Mouse (Mus musculus) lung, postnatal 14 days (tissue): Measurements from ENCODE around the gene Faap100.
A peak's percentile ranks its signal among the peaks of the same experiment; 100 is the strongest.
"Not testable (repeated sequence)": the region's sequence is repeated elsewhere in the genome, so short reads cannot be mapped to it uniquely, and the experiment has no call there.

Experiments
- DNase-seq: peaks from one replicate; pipeline ENCODE4 v3.0.0; 2021

The Faap100 gene

DNA sequence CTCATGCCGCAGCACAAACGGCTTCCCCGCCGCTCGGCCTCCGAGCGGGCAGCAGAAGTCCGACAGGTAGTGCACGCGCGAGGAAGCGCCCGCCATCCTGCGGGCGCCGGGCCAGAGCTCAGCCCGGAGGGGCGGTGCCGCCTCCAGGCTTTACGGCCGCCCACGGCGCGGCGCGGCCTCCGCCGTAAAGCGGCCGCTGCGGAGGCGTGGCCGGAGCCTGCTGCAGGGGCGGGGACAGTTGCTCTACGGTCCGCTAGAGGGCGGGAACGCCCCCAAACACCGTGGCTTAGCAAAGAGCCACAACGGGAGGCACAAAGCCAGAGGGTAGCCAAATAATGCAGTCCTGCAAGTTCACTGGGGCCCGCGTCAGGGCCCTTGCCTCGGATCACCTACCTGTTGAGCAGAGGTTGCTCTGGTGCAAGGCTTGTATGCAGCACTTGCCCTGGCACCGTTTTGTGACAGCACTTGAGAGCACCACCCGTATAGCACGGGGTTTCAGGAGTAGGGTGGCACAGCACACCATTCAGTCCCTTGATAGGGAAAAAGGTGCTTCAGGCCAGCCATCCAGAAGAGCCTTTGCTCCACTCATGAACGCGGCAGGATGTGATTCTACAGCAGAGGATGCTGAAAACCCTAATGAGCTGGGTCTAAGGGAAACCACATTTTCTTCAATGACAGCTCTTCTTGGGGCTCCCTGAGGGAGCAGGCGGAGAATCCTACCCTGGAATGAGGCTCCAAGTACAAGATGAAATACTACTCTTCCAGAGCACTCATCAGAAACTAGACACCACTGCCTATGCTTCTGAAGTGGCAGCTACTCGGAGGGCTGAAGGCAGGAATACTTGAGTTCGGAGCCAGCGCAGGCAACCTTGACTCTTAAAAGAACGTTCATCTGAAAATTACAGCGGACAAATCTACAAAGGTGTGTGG is at the start of gene Faap100:
Faap100 (minus strand) TSS at position 154 of the 930 bp plus-strand sequence.
- peak; percentile 91 for DNase-seq

DNA sequence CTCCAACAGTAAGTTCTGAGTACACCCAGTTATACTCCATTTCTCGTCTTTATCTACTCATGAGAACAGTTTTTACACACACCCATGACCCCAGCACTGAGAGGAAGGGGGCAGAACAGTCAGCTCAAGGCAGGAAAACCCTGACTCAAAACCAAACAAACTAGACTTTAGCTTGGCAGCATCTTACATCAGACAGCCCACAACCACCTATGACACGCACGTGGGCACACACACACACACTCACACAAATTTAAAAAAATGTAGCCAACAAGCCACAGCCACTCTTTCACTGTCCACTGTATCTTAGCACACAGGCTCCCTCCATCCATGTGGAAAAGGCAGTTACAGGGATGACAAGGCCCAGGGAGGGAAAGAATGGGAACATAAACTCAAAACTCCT is 48.2 kb upstream of the Faap100 start:
- no peak for DNase-seq

DNA sequence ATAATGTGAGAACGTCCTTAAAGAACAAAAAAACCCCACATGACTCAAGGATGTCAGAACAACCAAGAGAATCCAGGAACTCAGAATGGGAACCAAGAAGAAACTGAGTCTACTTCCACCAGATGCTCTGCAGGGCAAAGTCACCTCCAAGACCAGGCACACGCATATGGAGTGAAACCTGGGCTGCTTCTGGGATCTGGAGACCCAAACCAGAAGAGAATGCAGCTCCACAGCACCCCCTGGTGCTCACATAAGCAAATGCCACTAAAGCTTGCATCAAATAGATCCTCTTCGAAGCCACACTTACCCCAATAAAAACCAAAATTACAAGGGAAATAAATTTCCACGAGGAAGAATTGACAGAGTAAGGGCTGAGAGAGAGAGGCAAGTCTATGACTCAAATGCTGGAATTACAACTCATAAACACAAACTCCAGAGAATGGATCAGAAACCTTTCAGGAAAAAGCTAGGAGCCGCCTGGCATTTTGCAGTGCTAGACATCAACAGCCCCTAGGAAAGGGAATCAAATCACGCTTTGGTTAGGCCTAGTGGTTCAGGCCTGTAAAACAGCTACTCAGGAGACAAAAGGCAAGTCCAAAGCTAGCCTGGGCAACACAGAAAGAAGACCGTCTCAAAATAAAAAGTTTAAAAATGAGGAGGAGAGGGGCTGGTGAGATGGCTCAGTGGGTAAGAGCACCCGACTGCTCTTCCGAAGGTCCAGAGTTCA is 45.2 kb upstream of the Faap100 start:
- peak; percentile 64 for DNase-seq

DNA sequence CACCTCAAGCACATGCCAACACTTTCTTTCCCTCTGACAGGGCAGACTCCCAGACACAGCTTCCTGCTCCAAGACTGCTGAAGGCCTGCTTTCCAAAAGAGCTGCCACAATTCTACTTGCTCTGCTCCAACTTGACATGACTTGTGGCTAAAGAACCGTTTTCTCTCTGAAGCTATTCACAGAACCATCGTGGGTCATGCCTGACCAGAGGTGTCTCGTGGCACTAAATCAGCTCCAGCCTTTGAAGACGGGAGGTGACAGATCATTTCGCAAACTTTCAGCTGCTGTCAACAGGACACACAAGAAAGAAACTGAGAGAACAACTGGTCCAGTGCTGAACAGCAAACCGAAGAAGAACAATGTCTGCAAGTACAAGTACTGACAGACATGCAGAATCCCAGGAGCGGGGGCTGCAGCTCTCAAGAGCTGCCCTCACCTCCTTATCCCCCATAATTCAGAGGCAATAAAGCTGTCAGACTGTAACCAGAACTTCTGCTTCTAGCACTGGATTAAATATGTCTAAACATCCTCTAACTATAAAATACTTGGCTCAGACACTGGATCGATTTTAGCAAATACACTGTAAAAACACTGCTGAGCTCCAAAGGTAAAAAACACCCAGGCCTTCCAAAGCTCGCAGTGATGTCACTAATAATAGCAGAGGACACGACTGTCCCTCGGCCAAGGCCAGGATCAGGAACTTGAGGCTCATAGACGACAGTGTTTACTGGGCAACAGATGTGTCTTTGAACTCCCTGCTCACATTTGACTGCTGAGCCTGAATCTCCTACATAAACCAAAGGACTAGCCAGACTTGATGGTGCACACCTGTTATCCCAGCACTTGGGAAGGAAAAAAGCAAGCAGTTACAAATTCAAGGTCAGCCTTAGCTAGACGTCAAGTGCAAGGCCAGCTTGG is 44.3 kb upstream of the Faap100 start:
- no peak for DNase-seq

DNA sequence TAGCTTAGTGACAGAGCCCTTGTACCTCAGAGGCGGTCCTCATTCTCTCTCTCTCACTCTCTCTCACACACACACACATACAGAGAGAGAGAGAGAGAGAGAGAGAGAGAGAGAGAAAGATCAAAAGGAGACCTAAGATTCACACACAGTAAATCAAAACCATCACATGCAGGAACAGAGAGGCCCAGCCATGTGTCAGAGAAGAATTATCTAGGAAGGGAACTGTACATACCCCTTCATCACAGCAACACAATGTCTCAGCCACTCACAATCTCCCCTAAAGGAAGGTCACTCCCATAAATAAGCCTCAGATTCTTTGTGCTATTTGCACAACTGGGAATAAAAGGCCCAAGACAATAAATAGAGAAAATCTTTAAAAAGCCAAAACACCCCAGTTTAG is 40.0 kb upstream of the Faap100 start:
- DNase-seq: no peak

DNA sequence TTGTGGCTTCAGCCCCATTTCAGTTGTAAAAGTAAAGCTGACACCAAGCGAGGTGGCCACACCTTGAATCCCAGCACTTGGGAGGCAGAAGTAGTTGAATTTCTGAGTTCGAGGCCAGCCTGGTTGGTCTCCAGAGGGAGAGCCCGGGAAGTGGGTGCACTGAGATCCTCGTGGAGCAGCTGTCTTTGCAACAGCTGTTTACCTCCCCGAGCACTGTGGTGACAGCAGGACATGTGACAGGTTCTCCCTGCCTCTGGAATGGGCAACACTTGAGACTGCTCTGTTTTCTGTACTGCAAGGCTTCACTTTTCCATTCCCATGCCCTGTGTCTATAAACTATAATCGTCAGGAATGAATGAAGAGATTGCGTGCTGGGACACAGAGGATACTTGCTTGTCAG is 39.3 kb upstream of the Faap100 start:
- no peak for DNase-seq

DNA sequence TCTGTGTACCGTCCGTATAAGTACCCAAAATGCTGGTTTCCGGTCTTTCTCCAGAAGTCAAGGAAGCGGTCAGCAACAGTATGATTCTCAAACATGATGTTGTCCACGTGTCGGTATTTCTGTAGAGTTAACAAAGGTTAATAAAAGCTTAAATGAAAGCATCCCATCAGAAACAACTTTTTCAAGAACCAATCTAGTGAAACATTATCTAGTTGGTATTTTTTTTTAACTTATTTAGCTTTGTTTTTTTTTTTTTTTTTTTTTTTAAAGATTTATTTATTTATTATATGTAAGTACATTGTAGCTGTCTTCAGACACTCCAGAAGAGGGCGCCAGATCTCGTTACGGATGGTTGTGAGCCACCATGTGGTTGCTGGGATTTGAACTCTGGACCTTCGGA is 35.1 kb upstream of the Faap100 start:
- not testable (repeated sequence) for DNase-seq

DNA sequence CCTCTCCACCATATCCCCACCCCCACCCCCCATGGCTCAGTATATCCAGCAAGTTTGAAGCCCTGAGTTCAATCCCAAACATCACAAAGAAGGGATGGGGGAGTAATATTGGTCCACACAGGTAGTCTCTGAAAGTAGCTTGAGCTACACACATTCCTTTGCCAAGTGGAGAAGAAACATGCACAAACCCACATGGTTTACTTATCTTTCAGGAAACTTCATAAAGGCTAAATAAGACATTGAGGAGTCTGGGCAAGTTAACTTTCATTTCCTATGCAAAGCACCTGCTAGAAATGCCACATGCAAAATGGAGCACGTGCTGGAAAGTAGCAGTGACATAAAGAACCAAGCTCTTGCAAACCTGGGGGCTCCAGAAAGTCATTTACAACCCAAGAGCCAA is 27.9 kb upstream of the Faap100 start:
- DNase-seq: no peak

DNA sequence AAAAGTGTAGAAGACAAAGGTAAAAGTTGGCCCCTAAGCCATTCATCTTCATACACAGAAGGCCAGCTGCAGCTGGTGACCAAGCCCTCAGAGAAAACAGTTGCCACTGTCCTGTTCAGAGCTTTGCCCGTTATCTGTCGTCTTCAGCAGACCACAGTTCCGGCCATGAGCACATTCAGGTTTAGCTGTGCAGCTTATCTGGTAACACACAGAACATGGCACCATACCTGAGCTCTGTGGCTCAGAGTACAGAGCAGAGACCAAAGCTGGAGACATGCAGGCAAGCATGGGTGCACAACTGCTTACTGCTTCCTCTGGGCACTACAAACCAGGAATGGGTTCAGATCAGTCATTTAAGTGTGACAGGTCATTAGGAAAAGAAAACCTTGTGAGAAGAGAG is 27.3 kb upstream of the Faap100 start:
- no peak for DNase-seq

DNA sequence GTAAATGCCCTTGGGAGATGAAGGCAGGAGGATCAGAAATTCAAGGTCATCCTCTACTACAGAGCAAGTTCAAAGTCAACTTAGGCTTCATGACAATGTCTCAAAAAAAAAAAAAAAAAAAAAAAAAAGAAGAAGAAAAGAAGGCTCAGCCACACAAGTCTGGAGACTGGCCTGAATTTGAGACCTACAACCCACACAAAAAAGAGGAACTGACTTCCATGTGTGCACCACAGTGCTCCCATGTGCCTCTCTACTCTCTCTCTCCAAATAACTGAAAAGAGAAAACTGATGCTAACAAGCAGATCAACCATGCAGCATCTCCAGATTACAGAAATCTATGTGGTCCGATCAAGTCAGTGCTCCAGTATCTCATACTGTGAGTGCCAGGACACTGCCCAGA is 26.2 kb upstream of the Faap100 start:
- no peak for DNase-seq

DNA sequence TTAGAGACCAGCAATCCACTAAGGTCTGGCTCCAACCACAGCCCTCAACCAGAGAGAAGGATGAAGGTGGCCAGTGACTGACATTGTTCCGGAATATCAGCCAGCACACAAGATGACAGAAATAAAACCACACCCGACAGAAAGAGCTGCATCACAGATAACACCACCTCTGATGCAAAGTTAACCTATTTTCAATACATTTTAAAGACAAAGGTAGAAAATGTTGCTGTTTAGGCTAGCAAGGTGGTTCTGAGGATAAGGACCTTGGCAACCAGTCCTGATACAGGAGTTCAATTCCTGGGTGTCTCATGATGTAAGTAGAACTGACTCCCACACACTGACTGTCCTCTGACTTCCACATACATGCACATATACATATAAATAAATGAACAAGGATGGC is 20.8 kb upstream of the Faap100 start:
- DNase-seq: no peak

DNA sequence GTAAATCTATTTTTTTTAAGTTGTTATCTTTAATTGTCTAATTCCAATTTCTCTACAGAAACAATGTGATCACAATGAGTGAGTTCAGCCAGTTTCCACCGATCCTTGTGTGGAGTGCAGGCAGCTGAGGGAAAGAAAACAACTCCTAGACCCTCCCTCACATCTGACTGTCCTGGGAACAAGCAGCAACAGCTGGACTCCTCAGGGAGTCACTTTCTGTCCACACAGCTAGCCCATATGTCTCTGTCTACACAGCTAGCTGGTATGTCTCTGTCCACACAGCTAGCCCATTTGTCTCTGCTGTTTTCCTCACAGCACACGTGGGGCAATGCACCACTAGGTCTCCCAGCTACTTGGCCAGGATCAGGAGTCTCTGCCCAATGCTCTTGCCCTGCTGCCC is 19.0 kb upstream of the Faap100 start:
- no peak for DNase-seq

DNA sequence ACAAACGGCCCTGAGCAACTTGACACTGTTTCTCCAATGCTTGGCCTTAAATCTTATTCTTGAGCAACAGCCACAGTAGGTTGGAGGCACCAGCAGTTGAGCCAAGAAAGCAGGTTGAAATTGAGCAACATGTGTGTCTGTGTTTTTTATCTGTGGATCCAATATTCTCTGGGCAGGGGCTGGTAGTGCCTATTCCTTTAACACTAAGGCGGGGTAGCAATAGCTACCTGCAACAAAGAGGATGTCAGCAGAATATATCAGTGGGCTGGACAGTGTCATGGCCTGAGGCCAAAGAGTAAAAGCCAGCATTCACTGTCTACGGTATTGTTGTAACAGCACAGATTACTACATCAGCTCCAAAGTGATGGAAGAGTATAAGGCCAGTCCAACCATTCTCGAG is 17.1 kb upstream of the Faap100 start:
- DNase-seq: no peak

DNA sequence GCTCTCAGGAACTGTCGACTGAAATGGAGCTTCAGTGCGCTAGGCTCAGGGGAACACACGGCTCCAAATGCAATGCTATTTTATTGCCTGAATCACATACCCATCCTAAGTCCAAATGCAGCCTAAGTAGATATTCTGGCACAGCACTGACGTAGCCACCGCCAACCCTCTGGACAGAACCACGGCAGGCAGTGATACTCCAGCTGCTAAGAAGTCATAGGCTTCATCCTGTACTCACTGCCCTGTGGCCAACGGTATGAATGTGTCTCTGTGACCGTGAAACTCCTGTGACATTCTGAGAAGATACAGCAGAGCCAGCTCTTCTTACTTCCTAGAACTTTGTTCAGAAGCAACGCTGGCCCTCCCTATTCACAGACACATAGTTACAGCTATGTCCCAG is 10.0 kb upstream of the Faap100 start:
- no peak for DNase-seq

DNA sequence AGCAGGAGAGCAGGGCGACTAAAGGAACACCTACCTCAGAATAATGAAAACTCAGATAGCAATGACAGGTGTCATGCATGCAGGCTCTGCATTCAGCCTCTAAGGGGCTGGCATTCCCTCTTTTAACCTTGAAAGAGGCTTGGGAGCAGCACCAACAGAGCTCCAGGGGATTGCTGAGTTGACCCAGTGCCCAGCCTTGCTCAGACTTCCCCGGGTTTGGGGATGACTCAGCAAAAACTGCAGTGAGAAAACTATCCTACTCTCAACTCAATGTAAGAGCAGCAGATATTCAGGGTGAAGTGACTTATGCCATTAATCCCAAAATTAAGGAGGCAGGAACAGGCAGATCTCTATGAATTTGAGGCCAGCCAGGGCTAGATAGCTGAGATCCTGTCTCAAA is 8.6 kb upstream of the Faap100 start:
- DNase-seq: no peak

DNA sequence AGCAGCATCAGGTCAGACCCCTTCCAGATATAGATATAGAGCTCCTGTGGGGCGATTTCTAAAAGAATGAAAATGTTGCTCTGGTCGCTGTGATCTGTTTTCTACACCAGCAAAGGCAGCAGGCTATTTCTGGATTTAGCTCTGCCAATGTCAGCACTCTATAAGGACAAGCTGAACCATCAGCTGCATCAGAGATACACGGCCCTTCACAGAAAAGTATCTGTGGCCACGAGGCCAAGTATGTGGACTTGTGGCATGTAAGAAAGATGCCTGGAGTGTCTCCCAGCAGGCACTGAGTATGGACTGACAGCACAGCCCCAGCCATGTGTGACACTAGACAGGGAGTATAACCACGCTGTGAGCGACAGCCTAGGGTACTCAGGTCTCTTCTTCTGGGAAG is 8.1 kb upstream of the Faap100 start:
- no peak for DNase-seq

DNA sequence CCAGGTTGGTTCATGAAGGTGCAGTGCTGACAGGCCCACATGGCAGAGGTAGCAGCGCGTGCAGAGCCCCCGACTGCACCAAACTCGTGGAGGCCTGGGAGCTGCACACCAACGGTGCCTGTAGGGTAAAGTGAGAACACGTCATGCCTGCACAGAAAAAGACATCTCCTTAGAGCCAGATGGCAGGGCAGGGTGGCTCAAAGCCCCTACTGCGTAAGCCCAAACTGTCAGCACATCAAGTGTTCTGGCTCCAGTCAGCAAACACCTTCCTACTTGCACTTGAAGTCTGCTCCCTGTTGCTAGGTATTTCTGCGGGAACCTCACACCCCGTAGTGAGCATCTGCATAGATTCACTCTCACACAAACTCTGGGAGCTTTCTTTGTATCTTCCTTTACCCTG is 3.9 kb upstream of the Faap100 start:
- DNase-seq: no peak

DNA sequence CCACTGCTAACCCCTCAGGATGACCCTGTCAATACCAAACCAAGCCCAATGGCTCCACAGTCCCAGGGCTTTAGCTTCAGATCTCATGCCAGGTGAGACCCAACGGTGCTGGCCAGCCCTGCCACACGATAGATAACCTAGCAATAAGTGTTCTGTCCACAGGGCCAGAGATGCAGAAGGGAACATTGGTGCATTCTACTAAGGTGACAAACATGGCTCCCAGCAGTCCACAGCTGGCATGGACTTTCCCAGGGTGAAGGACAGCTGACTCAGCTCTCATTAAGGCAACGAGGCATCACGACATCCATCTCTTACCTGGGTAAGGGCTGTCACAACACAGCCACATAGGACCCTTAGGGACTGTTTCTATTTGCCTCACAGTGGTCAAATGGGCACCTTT is 2.6 kb upstream of the Faap100 start:
- DNase-seq: no peak

DNA sequence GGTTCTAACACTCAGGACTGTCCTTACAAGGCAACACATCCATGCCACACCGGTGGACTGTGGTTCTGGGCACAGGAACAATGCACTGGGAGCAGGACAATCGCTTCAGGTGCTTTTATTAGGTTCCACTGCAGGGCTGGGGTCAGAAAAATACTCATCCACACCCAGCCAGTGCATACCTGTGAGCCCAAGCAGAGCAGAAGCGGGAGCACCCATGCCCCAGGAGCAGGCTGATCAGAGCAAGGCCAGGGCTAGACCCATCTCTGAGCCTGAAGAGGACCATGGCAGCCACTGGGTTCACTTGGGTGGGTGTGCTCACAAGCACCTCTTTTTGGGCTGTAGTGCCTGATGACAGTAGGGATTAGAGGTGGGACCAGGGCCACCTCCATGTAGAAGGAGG is 1.7 kb upstream of the Faap100 start:
- no peak for DNase-seq

DNA sequence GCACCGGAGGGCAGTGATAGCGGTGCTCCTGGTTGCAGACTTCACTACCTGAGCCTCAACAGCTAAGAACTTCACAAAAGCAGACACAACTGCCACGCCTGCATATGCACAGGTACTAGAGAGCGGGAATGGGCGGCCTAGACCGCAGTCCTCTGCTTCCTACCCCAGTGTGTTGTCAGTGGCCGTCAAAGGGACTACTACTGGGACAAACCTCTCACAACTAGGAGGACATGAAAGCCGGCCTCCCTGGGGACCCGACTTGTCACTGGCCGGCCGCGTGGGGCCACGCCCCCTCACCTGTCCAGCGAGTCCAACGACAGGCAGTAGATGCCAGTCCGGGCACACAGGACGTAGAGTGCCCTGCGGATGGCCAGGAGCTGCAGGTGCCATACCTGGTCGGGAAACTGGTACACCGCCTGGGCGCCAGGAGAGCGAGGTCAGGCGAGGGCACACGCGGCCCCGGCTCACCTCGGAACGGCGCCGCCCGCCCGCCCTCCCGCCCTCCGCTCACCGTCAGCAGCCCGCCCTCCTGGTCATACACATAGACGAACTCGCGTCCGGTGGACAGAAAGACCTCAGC is 443 bp downstream of the Faap100 start:
- DNase-seq: peak; percentile 41

DNA sequence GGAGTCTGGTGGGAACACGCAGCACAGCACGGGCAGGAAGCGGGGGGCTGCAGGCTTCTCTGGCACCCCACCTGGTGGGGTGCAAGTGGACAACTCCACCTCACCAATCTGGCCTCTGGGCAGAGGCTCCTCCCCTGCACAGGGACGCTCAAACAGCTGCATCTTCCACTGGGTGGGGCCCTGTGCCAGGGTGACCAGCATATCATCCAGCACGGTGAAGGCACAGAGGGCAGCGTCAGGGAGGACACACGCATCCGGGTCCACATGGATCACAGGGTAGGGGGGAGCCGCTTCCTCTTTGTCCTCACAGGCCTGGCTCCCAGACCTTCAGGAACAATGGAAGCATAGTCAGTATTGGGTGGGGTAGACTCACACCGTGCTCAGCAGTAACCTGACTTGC is 1.2 kb downstream of the Faap100 start:
- no peak for DNase-seq

DNA sequence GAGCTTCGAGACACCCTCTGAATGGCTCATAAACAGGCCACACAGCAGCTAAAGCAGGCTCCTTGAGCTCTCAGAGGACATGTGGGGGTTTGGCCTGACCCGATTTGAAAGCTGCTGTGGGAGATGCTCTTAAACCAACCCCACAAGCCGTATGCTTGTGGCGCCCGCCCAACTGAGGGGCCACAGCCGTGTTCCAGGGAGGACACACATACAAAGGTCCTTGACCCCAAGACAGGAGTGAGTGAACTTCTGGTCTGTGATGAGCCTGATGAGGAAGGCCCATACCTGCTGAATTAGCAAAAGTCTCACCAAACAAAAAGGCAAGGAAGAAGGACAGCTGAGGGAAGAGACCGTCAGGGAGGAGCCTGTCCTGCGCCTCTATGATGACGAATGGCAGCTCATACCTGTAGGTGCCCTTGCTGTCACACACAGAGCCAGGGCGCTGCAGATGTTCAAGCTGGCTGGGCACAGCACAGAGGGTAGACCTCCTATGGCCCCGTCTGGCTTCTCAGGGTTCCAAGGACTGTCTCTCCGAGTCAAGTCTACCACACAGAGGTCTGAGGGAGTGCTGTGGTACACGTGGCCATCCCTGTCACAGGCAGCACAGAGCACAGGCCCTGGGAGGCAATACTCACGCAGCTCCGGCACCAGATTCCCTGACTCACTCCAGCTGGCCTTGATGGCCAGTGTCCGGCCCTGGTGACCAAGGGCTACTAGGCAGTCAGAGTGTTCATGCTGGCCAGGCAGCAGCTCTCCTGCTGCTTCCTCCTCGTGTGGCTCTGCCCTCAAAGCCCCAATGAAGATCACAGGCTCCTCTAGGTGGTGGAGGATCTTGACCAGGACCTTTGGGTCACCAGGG is 2.0 kb downstream of the Faap100 start:
- no peak for DNase-seq
